Mouse (Mus musculus): ENCODE results near the gene Lhfp.

GRCm38 (mm10) chr3:53080710-53081109 lies 39.4 kb downstream of the Lhfp start:
- TF ChIP-seq CTCF (IDR thresholded peaks at IDR 0.05; ENCODE audit: low read depth, low read length), result no peak
- no peak for TF ChIP-seq GATA1 (IDR thresholded peaks at IDR 0.05; ENCODE audit: borderline replicate concordance, low read length)
- no peak for TF ChIP-seq TAL1 (conservative IDR thresholded peaks at IDR 0.05; ENCODE audit: low read depth, low read length)

Measured in G1E (cell line).